Mouse (Mus musculus) spleen, adult 2 months (tissue): ENCODE results near the gene Tmem151b.

ENCODE experiments used
- CTCF ChIP-seq: fragments of 200-500 bp; IDR thresholded peaks from 2 replicates; pipeline ENCODE4 v1.5.1; 2011; ENCODE audit warnings: mild to moderate bottlenecking, inconsistent platforms; ENCODE audit not compliant: insufficient read depth, insufficient read length, insufficient replicate concordance; ENCODE audit errors: extremely low read depth
- POLR2A ChIP-seq: fragments of 200-500 bp; IDR thresholded peaks from 2 replicates; pipeline ENCODE4 v1.6.1; 2011; ENCODE audit warnings: low read depth, low read length, inconsistent platforms

DNA sequence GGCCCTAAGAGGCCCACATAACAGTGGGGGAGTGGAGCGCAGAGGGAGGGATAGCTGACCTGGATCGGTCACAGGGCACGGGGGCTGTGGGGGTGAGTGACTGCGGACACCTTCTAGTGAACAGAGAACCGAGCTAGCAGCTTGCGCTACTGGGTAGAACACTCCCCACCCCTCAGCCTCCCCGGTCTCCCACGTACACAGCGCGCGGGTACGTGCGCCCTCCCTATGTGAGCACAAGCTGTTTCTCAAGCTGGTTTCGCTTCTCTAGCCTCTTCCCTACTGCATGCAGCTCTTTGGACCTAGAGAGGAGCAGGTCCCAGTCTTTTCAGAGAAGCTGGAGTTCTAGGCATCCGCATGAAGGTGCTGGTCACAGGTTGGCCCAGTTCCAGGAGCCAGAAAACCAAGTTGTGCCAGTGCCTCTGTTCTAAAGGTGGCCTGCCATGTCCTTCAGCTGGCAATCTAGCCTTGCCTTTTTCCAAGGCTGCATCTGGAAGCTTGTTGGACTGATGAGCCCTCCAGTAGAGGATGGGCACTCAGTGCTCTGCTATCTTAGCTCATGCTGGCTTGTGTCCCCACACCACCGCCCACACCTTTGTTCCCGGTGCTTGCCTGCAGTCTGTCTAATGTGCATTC lies 24.8 kb upstream of the Tmem151b start:
- TF ChIP-seq CTCF (peak; percentile 1; the same call in 1 of the 2 replicates), POLR2A (peak; percentile 46)
